Mouse (Mus musculus): ENCODE measurements at regions not wholly inside any gene's neighbourhood (a gene's known extent, or its start where the extent isn't known, plus 50 kb on each side); places are given as distances from the start of the nearest gene placed in this dataset.
"Not testable (repeated sequence)": the region's sequence is repeated elsewhere in the genome, so short reads cannot be mapped to it uniquely, and the experiment has no call there.

DNA sequence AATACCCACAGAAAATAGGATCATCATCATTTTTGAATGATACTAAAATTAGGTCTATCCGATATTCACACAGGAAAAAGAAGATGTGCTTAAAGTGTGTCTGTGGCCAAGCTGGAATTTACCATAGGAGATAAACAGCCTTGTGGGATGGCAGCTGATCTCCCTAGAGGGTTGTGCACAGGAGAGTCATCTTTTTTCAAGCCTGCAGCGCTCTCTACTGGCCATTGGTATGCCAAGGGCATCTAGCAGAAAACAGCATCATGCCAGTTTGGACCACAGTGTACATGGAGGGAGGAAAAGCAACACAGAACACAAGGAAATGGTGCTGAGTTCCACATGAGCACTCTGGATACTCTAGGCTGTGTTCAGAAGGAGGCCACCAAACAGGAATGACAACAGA, 74.1 kb upstream of the Diaph3 start:
- peak; percentile 44 to 85 for DNase-seq (ENCODE audit: inconsistent age in 2 of 2, low spot score in 1 of 2)

DNA sequence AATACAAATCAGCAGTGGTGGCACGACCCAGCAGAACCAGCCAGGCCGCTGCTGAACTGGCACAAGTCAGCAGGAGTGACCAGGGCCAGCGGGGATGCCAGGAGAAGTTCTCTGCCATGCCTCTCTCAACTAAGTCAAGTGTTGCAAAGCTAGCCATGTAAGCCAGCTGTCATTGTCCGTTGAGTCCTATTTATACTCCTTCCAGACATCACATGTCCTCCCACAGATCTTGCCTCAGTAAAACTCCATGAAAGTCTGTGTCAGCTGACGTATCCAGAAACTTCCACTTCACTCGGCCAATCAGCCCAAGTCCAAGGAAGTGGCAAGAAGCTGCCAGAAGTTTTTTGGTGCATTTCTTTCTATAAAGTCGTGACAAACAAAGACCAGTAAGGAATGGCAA, 76.0 kb upstream of the Diaph3 start:
- DNase-seq (ENCODE audit: inconsistent age in 2 of 2, low spot score in 1 of 2) = no peak

GRCm38 (mm10) chr14:87219975-87220374, 78.9 kb upstream of the Diaph3 start:
- no peak for DNase-seq (ENCODE audit: inconsistent age in 2 of 2, low spot score in 1 of 2)

DNA sequence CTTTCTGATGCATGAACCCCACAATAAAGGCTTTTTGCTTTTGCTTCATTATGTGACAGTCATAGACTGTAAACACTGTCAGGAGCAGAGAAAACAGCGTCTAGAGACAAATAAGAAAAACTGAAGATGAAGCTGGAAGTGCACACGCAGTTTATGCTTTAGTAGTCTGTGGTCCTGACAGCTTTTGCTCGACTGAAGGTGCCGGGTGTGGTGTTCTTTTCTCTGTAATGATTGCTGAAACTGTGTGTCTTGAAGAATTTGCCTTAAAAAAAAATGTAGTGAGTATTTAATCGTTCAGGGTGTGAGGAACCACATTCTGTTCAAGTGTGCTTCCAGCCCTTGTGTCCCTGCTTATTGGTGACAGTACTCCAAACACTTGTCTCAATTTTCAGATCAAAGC, 83.8 kb upstream of the Diaph3 start:
- DNase-seq (ENCODE audit: inconsistent age in 2 of 2, low spot score in 1 of 2) = no peak

- DNase-seq (ENCODE audit: inconsistent age in 2 of 2, low spot score in 1 of 2) = no peak
Observed at GRCm38 (mm10) chr14:87249258-87249657, 108.2 kb upstream of the Diaph3 start.

DNA sequence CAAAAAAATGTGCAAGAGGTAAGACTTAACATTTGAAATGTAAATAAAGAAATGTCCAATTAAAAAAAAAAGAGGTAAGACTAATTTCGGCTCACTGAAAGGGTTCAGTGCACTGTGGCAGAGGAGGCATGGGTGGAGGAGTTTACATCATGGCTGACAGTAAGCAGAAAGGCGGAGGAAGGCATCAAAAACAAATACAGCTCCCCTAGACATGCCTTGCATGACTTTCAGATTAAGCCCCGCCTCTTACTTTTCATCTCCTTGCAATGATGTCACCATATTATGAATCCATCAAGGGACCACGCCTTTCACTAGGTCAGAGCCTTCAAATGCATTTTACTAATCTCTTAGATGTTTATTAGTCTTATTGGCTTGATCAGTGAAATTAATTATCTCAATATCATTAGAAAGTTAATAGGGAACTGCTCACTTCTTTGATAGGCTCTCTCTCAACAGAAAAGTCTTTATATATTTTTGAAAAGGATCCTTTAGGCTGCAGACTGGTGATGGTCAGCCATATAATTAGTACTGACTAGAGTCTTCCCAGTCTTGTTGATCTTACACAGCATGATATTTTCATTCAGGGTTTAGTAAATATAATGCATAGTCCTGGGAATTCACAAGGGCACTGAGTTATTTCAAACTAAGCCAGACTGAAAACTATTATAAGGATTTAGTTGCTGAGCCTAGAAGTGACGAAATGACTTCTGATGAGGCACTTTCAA, 114.6 kb upstream of the Diaph3 start:
- DNase-seq (ENCODE audit: inconsistent age in 2 of 2, low spot score in 1 of 2) = no peak

DNA sequence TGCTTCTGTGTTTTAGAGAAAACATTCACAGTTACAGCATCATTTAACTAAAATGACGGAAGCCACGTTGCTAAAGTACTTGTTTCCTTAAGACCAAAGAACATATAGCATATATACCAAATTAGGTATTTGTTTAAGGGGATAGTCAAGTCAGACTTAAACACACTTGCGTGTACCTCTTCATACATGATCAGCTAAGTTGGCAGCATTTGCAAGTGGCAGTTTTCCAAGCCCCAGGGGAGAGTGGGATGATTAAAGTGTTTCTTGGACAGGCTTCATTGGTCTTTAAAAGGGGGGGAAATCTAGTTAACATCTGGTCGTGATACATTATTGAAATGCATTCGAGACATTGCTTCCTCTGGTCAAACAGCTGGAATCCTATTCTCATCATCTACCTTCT, 120.7 kb upstream of the Diaph3 start:
- DNase-seq (ENCODE audit: inconsistent age in 2 of 2, low spot score in 1 of 2) = no peak

- no peak for DNase-seq (ENCODE audit: inconsistent age in 2 of 2, low spot score in 1 of 2)
Observed at GRCm38 (mm10) chr14:87264826-87265225, 123.8 kb upstream of the Diaph3 start.

GRCm38 (mm10) chr14:87266309-87266708, 125.3 kb upstream of the Diaph3 start:
- DNase-seq (ENCODE audit: inconsistent age in 2 of 2, low spot score in 1 of 2) = no peak

DNA sequence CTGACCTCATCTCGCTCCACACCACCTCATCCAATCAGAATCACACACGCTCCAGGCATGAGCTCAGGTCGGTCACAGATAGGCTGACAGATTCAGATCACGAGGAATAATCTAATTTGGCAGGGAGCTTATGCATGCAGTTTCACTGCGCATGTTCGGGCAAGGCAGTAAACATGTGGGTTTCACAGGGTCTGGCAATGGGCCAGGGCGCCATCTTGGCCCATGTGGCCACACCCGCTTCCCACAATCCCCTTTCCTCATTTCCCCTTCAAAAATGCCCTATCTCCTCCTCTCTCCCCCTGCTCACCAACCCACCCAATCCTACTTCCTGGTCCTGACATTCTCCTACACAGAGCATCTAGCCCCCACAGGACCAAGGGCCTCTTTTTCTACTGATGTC, 127.2 kb upstream of the Tdrd3 start:
- not testable (repeated sequence) for DNase-seq (ENCODE audit: inconsistent age in 2 of 2, low spot score in 1 of 2)

GRCm38 (mm10) chr14:87289708-87290243, 126.7 kb upstream of the Tdrd3 start:
- no peak for DNase-seq (ENCODE audit: inconsistent age in 2 of 2, low spot score in 1 of 2)

GRCm38 (mm10) chr14:87295206-87295605, 121.2 kb upstream of the Tdrd3 start:
- DNase-seq (ENCODE audit: inconsistent age in 2 of 2, low spot score in 1 of 2) = no peak

- no peak for DNase-seq (ENCODE audit: inconsistent age in 2 of 2, low spot score in 1 of 2)
Observed at GRCm38 (mm10) chr14:87297160-87297559, 119.3 kb upstream of the Tdrd3 start.

GRCm38 (mm10) chr14:87300838-87301237, 115.6 kb upstream of the Tdrd3 start:
- DNase-seq (ENCODE audit: inconsistent age in 2 of 2, low spot score in 1 of 2) = no peak

DNA sequence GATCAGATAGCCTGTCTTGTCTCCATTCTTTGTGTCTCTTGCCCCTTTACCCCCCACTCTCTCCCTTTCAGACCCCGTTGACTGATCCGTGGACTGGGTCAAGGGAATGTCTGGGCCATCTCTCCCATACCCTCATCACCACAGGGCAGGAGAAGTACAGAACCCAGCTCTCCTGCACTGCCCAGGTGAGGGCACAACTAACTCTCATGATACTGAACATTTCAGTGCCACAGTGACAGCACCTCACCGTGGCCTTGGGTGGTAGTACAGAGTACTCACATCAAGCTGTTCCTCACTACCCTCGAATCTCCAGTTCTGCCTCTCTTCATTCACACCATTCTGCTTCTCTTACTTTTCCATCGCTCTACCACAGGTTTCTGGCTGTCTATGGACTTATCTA, 114.9 kb upstream of the Tdrd3 start:
- DNase-seq (ENCODE audit: inconsistent age in 2 of 2, low spot score in 1 of 2) = no peak

GRCm38 (mm10) chr14:87305481-87305880, 111.0 kb upstream of the Tdrd3 start:
- no peak for DNase-seq (ENCODE audit: inconsistent age in 2 of 2, low spot score in 1 of 2)

DNA sequence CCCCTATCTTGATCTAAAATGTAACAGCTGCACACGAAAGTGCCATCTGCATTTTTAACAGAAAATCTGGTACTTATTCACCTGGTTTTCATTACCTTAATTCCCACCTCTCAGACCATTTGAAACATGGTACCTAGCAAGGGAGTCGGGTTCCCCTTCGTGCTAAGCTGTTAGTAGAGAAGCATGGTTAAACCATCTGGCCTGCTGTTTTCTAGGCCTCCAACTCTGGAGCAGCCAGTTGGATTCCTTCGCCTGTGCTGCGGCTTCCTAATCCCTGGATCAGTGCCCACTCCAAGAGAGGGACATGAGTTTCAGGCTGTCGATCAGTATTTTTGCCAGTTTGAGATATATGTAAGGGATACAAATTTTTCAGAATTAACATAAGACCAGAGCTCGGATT, 110.4 kb upstream of the Tdrd3 start:
- DNase-seq (ENCODE audit: inconsistent age in 2 of 2, low spot score in 1 of 2) = no peak

- peak; percentile 7 to 37 for DNase-seq (ENCODE audit: inconsistent age in 2 of 2, low spot score in 1 of 2)
Observed at GRCm38 (mm10) chr14:87308016-87308415, 108.4 kb upstream of the Tdrd3 start.

DNA sequence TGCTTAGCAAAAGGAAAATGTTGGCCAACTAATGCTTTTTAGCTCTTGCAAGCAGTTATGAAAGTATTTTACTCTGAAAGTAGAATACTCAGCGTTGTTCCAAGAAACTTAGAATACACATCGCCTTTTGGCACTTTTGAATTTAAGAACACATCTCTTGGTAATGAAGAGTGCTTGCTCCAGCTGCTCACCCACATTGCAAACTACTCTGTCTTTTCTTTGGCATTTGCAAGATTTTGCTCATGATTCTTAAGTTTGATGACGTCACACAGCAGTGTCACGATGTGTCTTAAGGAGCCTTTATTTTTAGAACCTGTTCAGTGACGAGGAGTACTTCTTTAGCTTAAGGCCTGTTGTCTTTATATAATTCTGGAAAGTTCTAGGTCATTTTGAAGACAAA, 104.1 kb upstream of the Tdrd3 start:
- DNase-seq (ENCODE audit: inconsistent age in 2 of 2, low spot score in 1 of 2) = no peak

DNA sequence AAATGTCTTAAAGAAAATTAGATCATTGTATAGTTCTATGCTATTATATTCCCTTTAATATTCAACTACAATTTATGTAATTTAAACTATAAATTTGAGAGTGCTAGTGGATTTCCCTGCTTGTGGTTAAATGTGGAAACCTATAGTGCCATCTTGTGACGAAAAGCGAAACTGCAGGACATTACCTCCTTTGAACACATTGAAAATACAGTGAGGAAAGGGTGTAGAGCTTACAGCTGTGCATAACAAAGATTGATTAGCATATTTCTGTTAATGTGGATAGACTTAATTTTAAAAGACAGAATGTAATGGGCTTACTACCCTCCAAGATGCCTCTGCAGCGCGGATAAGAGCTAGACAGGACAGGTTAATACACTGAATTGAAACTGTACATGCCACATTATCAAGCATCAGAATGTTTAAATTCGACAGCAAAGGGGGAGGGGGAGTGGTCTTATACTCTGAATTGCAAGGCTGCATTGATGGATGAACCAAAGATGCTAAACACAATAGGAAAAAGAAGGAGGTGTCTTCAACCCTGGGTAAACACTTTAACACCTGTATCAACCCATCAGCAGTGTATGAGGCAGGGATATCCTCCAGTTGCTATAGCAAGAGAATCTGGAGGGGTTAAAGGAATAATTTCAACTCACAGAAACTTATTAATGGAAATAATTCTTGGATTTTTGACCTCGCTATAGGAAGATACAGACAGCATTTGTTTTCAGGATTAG, 101.3 kb upstream of the Tdrd3 start:
- peak; percentile 20 to 80 for DNase-seq (ENCODE audit: inconsistent age in 2 of 2, low spot score in 1 of 2)

DNA sequence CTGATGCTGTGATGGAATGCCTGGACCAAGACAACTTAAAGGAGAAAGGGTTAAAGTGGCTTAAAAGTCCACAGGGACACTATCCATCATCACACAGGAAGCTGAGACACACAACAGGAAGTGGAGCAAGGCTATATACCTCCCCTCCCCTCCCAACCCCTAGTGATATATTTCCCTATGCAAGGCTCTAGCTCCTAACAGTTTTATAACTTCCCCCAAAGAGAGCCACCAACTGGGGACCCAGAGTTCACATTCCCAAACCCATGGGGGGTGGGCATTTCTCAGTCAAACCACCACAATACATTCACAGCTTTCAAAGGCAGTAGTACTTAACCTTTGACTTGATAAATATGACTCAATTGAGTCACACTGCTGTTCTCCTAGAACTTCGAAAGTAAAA, 88.6 kb upstream of the Tdrd3 start:
- no peak for DNase-seq (ENCODE audit: inconsistent age in 2 of 2, low spot score in 1 of 2)

GRCm38 (mm10) chr14:87337950-87338526, 78.4 kb upstream of the Tdrd3 start:
- no peak for DNase-seq (ENCODE audit: inconsistent age in 2 of 2, low spot score in 1 of 2)
